Mouse (Mus musculus) ES-Bruce4 (cell line): Measurements from ENCODE around the gene Gpr89.

Experiments used
- CTCF ChIP-seq: IDR thresholded peaks from one replicate; pipeline ENCODE4 v1.8.1; 2011; ENCODE audit warnings: low read depth, low read length
- EP300 ChIP-seq: IDR thresholded peaks from 2 replicates; pipeline ENCODE4 v1.6.1; 2011; ENCODE audit warnings: low read depth, low read length; ENCODE audit not compliant: insufficient read depth
- POLR2A ChIP-seq: IDR thresholded peaks from one replicate; pipeline ENCODE4 v1.8.1; 2011; ENCODE audit warnings: low read length; ENCODE audit not compliant: insufficient read depth

- TF ChIP-seq POLR2A (no peak), CTCF (no peak), EP300 (no peak)
These were observed 44.6 kb downstream of the Gpr89 start for GRCm38 (mm10) chr3:96860498-96860897.
